Mouse (Mus musculus): ENCODE results near the gene Aes. TPM values are rescaled to one million over a fixed set of nuclear protein-coding genes. Genes with fewer than 3 reads are reported as not detected.

Aes gene
- polyA plus RNA-seq, 1 experiment from 2014 or later = 650 TPM

DNA sequence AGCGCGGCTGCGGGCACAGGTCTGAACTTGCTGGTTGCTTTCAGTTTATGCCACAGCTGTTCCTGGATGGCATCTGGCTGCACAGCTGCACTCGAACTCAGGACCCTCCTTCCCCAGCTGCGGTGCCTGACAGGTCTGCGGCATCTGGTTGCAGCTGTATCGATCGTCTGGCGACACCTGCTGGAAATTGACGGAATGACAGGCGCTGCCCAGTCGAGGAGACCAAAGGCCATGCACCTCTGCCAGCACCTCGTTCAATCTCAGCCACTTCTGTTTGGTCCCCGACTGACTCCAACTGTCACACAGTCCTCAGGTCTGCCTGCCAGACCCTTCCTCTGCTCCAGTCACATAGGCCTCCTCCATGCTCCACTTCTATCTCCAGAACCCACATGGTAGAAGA lies 32.5 kb upstream of the Aes start:
- Histone ChIP-seq H3K9ac (no peak overlapping the region), H3K4me1 (replicated peaks) (peaks cover 15% of the 10 kb centered on the region), H3K27me3 (no peaks in the 10 kb centered on the region), H3K4me3 (no peak overlapping the region), H3K4me2 (no peak overlapping the region), H3K27ac (no peak overlapping the region), H3K9me3 (replicated peaks) (no peaks in the 10 kb centered on the region), H3K36me3 (peaks cover 26% of the 10 kb centered on the region)
- 15% methylated on average over 14 of the region's 14 CpGs for WGBS
- no peak; the same call in 1 of the 2 replicates for ATAC-seq (replicated peaks; ENCODE audit: insufficient number of reproducible peaks, insufficient read depth, low FRiP score, low read depth)

DNA sequence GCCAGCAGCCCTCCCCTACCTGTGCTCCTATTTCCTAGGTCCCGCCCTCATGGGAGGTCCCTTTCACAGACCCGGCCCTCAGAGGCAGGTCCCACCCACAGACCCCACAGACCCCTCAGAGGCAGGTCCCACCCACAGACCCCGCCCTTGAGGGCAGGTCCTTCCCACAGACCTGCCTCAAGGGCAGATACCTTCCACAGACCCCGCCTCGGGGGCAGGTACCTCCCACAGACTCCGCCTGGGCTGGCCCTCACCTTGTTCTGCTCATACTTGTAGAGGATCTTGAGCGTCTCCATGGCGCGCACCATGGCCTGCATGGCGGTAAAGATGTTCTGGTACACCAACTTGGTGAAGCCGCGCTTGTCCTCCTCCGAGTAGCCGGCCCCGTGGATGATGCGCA lies 24.5 kb upstream of the Aes start:
- Histone ChIP-seq H3K4me3 (no peak overlapping the region), H3K4me1 (replicated peaks) (peaks cover 9% of the 10 kb centered on the region), H3K36me3 (peaks cover 21% of the 10 kb centered on the region), H3K9me3 (replicated peaks) (no peaks in the 10 kb centered on the region), H3K27me3 (no peaks in the 10 kb centered on the region), H3K4me2 (no peak overlapping the region), H3K9ac (no peak overlapping the region), H3K27ac (no peak overlapping the region)
- ATAC-seq (replicated peaks; ENCODE audit: insufficient number of reproducible peaks, insufficient read depth, low FRiP score, low read depth) = no peak
- whole genome bisulfite sequencing = 70% methylated on average over 16 of the region's 16 CpGs

DNA sequence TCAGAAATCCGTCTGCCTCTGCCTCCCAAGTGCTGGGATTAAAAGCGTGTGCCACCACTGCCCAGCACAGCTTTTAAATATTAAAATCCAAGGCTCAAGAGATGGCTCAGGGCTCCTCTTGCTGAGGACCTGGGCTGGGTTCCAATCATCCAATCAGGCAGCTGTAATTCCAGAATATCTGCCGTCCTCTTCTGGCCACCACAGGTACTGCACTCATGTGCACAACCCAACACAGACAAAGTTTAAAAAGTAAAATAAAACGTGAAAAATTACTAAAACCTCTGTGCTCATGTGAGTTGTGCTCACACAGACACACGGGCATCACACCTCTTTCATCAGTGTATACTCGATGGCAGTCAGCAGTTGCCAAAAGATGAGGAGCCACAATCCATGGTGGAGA lies 22.6 kb upstream of the Aes start:
- Histone ChIP-seq H3K9me3 (replicated peaks) (no peaks in the 10 kb centered on the region), H3K27ac (no peak overlapping the region), H3K4me2 (no peak overlapping the region), H3K27me3 (no peaks in the 10 kb centered on the region), H3K36me3 (peaks cover 4% of the 10 kb centered on the region), H3K4me1 (replicated peaks) (peaks cover 15% of the 10 kb centered on the region), H3K9ac (no peak overlapping the region), H3K4me3 (no peak overlapping the region)
- WGBS = 74% methylated on average over 6 of the region's 6 CpGs
- no peak for ATAC-seq (replicated peaks; ENCODE audit: insufficient number of reproducible peaks, insufficient read depth, low FRiP score, low read depth)

DNA sequence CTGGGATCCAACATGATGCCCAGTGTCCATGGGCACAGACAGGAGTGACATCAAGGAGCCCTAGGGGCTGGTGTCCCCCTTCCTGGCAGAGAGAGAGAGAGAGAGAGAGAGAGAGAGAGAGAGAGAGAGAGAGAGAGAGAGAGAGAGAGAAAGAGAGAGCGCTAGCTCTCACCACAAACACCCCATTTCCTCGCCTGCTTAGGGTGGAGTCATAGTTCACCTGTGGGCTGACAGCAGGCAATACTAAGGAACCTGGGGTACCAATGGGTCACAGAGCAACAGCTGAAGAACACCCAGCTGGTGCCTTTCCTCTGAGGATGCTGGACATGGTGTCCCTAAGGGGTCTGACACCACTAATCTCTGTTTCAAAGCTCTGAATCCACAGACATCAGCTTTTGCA lies 21.9 kb upstream of the Aes start:
- H3K27ac ChIP-seq = no peak overlapping the region
- H3K27me3 ChIP-seq = no peaks in the 10 kb centered on the region
- peaks cover 22% of the 10 kb centered on the region for H3K4me1 ChIP-seq (replicated peaks)
- whole genome bisulfite sequencing = 84% methylated on average over 2 of the region's 2 CpGs
- H3K9me3 ChIP-seq (replicated peaks) = no peaks in the 10 kb centered on the region
- H3K4me2 ChIP-seq = no peak overlapping the region
- H3K36me3 ChIP-seq = peaks cover 3% of the 10 kb centered on the region; the same call in 1 of the 2 replicates
- no peak overlapping the region for H3K4me3 ChIP-seq
- no peak overlapping the region for H3K9ac ChIP-seq
- no peak for ATAC-seq (replicated peaks; ENCODE audit: insufficient number of reproducible peaks, insufficient read depth, low FRiP score, low read depth)

DNA sequence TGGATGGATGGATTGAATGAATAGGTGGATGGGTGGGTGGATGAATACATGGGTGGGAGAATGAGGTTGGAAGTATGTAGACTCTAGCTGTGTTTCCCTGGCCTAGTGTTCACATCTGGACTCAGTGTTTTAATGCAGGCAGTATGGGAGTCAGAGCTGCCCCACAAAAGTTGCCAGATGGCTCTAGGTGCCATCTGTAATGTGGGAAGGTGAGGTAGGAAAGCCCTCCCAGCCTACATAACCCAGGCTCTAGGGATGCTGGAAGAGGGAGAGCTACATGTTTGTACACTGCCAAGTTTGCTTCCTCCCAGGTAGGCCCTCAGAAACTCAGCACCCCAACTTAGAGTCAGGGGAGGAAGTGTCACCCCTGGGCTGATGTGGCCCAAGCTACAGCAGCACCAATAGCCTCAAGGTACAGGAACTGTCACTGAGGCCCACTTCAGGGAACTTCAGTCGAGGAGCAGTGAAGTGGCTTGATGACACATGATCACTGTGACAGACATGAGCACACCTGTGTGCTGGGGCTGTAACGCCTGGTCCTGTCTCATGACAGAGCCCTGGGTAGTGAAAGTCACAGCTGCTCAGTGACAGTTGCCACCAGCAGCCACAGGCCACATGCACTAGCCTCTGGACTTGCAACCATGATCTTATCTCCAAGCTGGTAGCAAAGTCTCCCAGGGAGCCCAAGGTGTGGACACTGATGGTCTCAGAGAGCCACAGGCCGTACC lies 20.8 kb upstream of the Aes start:
- H3K4me2 ChIP-seq = no peak overlapping the region
- H3K9me3 ChIP-seq (replicated peaks) = no peaks in the 10 kb centered on the region
- WGBS = 67% methylated on average over 3 of the region's 3 CpGs
- H3K27ac ChIP-seq = no peak overlapping the region
- no peak overlapping the region for H3K4me3 ChIP-seq
- H3K9ac ChIP-seq = no peak overlapping the region
- no peak for ATAC-seq (replicated peaks; ENCODE audit: insufficient number of reproducible peaks, insufficient read depth, low FRiP score, low read depth)
- no peaks in the 10 kb centered on the region for H3K27me3 ChIP-seq
- no peaks in the 10 kb centered on the region for H3K36me3 ChIP-seq
- peaks cover 30% of the 10 kb centered on the region for H3K4me1 ChIP-seq (replicated peaks)

DNA sequence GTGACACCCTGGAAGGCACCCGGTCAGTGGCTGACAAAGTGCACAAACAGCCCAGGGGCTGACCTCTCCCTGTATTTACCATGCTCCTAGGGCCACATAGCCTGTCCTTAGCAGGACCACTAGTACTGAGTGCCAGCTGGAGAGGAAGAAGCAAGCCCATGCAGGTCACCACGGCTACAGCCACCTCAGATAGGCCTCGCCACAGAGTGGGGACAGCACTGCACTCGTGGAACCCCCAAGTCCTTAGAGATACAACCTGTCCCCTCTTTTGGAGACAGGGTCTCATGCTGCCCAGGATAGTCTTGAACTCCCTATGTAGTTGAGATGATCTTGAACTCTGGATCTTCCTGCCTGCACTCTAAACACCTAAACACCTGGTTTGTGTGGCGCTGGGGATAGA lies 17.9 kb upstream of the Aes start:
- Histone ChIP-seq H3K36me3 (no peaks in the 10 kb centered on the region), H3K9ac (0 out of 2 replicates have a peak overlapping the region, but pooled peaks have one; percentile 1), H3K4me2 (0 out of 2 replicates have a peak overlapping the region, but pooled peaks have one; percentile 23), H3K9me3 (replicated peaks) (no peaks in the 10 kb centered on the region), H3K4me3 (no peak overlapping the region), H3K27ac (peak overlapping the region; percentile 32; the same call in 1 of the 2 replicates), H3K4me1 (replicated peaks) (peaks cover 36% of the 10 kb centered on the region), H3K27me3 (no peaks in the 10 kb centered on the region)
- 72% methylated on average over 5 of the region's 5 CpGs for WGBS
- ATAC-seq (replicated peaks; ENCODE audit: insufficient number of reproducible peaks, insufficient read depth, low FRiP score, low read depth) = no peak

- H3K4me2 ChIP-seq = peak overlapping the region; percentile 23
- no peaks in the 10 kb centered on the region for H3K36me3 ChIP-seq
- WGBS = 43% methylated on average over 10 of the region's 10 CpGs
- H3K27me3 ChIP-seq = no peaks in the 10 kb centered on the region
- no peak overlapping the region for H3K4me3 ChIP-seq
- peak overlapping the region; percentile 1; the same call in 1 of the 2 replicates for H3K9ac ChIP-seq
- H3K27ac ChIP-seq = peak overlapping the region; percentile 32; the same call in 1 of the 2 replicates
- H3K9me3 ChIP-seq (replicated peaks) = no peaks in the 10 kb centered on the region
- no peak for ATAC-seq (replicated peaks; ENCODE audit: insufficient number of reproducible peaks, insufficient read depth, low FRiP score, low read depth)
- H3K4me1 ChIP-seq (replicated peaks) = peaks cover 36% of the 10 kb centered on the region
Observed at GRCm38 (mm10) chr10:81541803-81542202, 17.5 kb upstream of the Aes start.

- no peak overlapping the region for H3K27ac ChIP-seq
- no peaks in the 10 kb centered on the region for H3K27me3 ChIP-seq
- H3K4me3 ChIP-seq = peak overlapping the region; percentile 78; the same call in 1 of the 2 replicates
- WGBS = 74% methylated on average over 7 of the region's 7 CpGs
- no peak for ATAC-seq (replicated peaks; ENCODE audit: insufficient number of reproducible peaks, insufficient read depth, low FRiP score, low read depth)
- no peaks in the 10 kb centered on the region for H3K9me3 ChIP-seq (replicated peaks)
- H3K9ac ChIP-seq = peak overlapping the region; percentile 88
- peak overlapping the region; percentile 80 for H3K4me2 ChIP-seq
- H3K36me3 ChIP-seq = no peaks in the 10 kb centered on the region
- peaks cover 36% of the 10 kb centered on the region for H3K4me1 ChIP-seq (replicated peaks)
Observed at GRCm38 (mm10) chr10:81542727-81543460, 16.4 kb upstream of the Aes start.

DNA sequence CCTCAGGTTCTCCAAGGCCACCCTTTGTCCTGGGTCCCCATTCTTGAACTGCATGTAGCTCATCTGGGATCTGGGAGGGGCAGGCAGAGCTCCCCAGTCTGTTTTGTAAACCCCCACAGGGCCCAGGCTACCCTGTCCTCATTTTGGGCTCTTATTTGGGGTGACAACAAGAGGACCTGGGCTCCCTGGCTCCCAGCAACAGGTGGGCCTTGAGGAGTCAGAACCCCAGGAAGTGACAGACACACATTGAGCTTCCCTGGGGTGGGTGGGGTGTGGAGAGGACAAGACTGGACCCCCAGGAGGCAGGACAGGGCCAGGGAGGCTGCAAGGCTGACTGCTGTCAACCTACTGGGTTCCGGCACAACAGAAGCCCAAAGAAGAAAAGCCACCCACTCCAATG lies 15.7 kb upstream of the Aes start:
- 62% methylated on average over 1 of the region's 1 CpGs for WGBS
- no peaks in the 10 kb centered on the region for H3K9me3 ChIP-seq (replicated peaks)
- H3K4me1 ChIP-seq (replicated peaks) = peaks cover 36% of the 10 kb centered on the region

DNA sequence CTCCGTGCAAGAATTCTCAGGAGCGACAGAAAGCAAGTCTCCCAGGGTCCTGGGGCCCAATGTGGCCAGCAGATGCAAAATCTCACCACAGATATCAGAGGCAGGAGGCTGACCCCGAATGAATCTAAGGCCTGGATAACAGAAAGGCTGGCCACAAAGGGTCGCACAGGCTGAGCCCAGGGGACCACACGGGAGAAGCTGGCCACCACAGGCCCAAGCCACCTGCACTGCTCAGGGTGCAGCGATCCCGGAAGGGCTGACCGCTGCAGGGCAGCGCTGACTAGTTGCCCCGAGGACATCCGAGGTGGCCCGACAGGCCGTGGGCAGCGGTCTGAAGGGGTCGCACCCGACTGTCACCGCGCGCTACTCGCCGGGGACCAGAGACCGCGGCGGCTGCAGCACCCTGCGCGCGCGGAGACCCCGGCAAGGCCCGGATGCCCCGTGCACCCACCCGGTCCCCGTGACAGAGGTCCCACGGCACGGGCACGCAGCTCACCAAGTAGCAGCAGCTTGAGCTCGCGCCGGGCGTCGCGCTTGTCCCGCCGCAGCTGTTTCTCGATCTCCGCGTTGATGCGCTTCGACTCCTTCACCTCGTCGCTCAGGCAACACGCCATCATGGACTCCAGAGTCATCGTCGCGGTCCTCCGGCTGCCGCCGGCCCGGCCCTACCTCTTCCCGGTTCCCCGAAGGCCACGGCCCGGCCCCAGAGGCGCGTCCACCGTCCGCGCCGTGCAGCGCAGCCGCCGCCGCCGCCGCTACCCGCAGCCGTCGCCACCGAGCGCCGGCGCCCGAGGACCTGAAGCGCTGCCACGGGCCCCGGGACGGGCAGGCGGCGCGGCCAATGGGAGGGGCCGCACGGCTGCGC lies 14.8 kb upstream of the Aes start:
- no peaks in the 10 kb centered on the region for H3K27me3 ChIP-seq
- ATAC-seq (replicated peaks; ENCODE audit: insufficient number of reproducible peaks, insufficient read depth, low FRiP score, low read depth) = no peak
- WGBS = under 1% methylated on average over 88 of the region's 93 CpGs

More for the DNA sequence above, 15.7 kb upstream of the Aes start:
- H3K36me3 ChIP-seq = no peaks in the 10 kb centered on the region
- no peaks in the 10 kb centered on the region for H3K27me3 ChIP-seq
- H3K9ac ChIP-seq = peak overlapping the region; percentile 88
- no peak overlapping the region for H3K27ac ChIP-seq
- peak overlapping the region; percentile 80 for H3K4me2 ChIP-seq
- ATAC-seq (replicated peaks; ENCODE audit: insufficient number of reproducible peaks, insufficient read depth, low FRiP score, low read depth) = no peak
- peak overlapping the region; percentile 78 for H3K4me3 ChIP-seq

More for the DNA sequence above, 14.8 kb upstream of the Aes start:
- Histone ChIP-seq H3K4me1 (replicated peaks) (peaks cover 36% of the 10 kb centered on the region), H3K4me2 (peak overlapping the region; percentile 80), H3K9me3 (replicated peaks) (no peaks in the 10 kb centered on the region), H3K4me3 (peak overlapping the region; percentile 78), H3K36me3 (no peaks in the 10 kb centered on the region), H3K27ac (peak overlapping the region; percentile 73), H3K9ac (peak overlapping the region; percentile 88)
